Mouse (Mus musculus) myocyte (in vitro differentiated cells): ENCODE data around the gene Etfbkmt.
"Not testable (repeated sequence)": the region's sequence is repeated elsewhere in the genome, so short reads cannot be mapped to it uniquely, and the experiment has no call there.

ENCODE experiments used
- CEBPB ChIP-seq: IDR thresholded peaks from 2 replicates; pipeline ENCODE4 v1.6.1; 2011; ENCODE audit warnings: mild to moderate bottlenecking, moderate library complexity; ENCODE audit not compliant: poor library complexity, insufficient read depth, severe bottlenecking
- E2F4 ChIP-seq: IDR thresholded peaks from one replicate; pipeline ENCODE4 v1.6.1; 2011; ENCODE audit warnings: mild to moderate bottlenecking, control low read depth, moderate library complexity; ENCODE audit not compliant: insufficient read depth
- MAX ChIP-seq: IDR thresholded peaks from one replicate; pipeline ENCODE4 v1.6.1; 2011; ENCODE audit warnings: low read depth, mild to moderate bottlenecking, control low read depth
- MYOD1 ChIP-seq, 3 experiments: IDR thresholded peaks; one replicate each; pipeline ENCODE4 v1.6.1; 2011; ENCODE audit warnings: control low read depth in 2 of 3, low read depth in 2 of 3, mild to moderate bottlenecking in 2 of 3, moderate library complexity in 1 of 3; ENCODE audit not compliant: insufficient read length in 2 of 3, control insufficient read depth in 1 of 3
- MYOG ChIP-seq, 3 experiments: IDR thresholded peaks; one replicate each; pipeline ENCODE4 v1.6.1; 2011; ENCODE audit warnings: control low read depth in 2 of 3, low read depth in 2 of 3, mild to moderate bottlenecking in 2 of 3; ENCODE audit not compliant: insufficient read length in 2 of 3, control insufficient read depth in 1 of 3, insufficient read depth in 1 of 3
- POLR2A ChIP-seq: IDR thresholded peaks from one replicate; pipeline ENCODE4 v1.6.1; 2011; ENCODE audit warnings: low read depth, mild to moderate bottlenecking, control low read depth, moderate library complexity; ENCODE audit not compliant: insufficient read length
- POLR2AphosphoS2 ChIP-seq: IDR thresholded peaks from one replicate; pipeline ENCODE4 v1.6.1; 2011; ENCODE audit warnings: low read depth, control low read depth; ENCODE audit not compliant: insufficient read length
- REST ChIP-seq: IDR thresholded peaks from one replicate; pipeline ENCODE4 v1.6.1; 2011; ENCODE audit warnings: mild to moderate bottlenecking, control low read depth, moderate library complexity; ENCODE audit not compliant: insufficient read depth, insufficient read length
- TCF12 ChIP-seq: IDR thresholded peaks from one replicate; pipeline ENCODE4 v1.6.1; 2011; ENCODE audit warnings: mild to moderate bottlenecking, control low read depth; ENCODE audit not compliant: poor library complexity, insufficient read depth, severe bottlenecking

DNA sequence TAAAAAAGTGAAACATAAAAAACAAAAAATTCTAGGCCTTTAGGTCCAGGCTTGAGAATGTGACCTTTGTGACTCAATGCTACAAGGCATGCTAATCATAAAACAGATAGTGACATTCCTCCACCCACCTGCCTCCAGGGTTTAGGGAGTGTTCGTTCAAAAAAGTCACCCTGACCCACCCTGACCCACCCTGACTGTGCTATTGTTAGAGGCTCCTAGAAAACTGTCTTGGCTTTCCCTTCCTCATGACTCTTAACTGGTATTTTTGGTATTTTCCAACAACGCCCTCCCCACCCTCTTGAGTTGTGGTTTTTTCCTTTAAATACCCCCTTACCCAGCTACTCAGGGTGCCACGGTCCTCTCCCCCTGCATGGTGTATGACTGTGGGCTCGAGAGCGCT, 52.3 kb downstream of the Etfbkmt start:
- TF ChIP-seq POLR2A; TCF12; MAX; REST; MYOD1 (IDR thresholded peaks at IDR 0.05; ENCODE audit: control insufficient read depth in 1 of 3, insufficient read length in 2 of 3, low read depth in 2 of 3); POLR2AphosphoS2; MYOG (IDR thresholded peaks at IDR 0.05; ENCODE audit: control insufficient read depth in 1 of 3, insufficient read depth in 1 of 3, insufficient read length in 2 of 3, low read depth in 2 of 3); CEBPB; E2F4: not testable (repeated sequence)
